Mouse (Mus musculus) liver, adult 2 months (tissue): ENCODE results near the gene Catsperg1.
"Not testable (repeated sequence)": the region's sequence is repeated elsewhere in the genome, so short reads cannot be mapped to it uniquely, and the experiment has no call there.

Experiments used
- CTCF ChIP-seq: fragments of 200-500 bp; IDR thresholded peaks from 2 replicates; pipeline ENCODE4 v1.5.1; 2011; ENCODE audit warnings: low read depth, low read length, control low read depth
- POLR2A ChIP-seq: fragments of 200-500 bp; IDR thresholded peaks from 2 replicates; pipeline ENCODE4 v1.6.1; 2011; ENCODE audit warnings: low read length, control low read depth; ENCODE audit not compliant: insufficient read depth; ENCODE audit errors: extremely low read depth

DNA sequence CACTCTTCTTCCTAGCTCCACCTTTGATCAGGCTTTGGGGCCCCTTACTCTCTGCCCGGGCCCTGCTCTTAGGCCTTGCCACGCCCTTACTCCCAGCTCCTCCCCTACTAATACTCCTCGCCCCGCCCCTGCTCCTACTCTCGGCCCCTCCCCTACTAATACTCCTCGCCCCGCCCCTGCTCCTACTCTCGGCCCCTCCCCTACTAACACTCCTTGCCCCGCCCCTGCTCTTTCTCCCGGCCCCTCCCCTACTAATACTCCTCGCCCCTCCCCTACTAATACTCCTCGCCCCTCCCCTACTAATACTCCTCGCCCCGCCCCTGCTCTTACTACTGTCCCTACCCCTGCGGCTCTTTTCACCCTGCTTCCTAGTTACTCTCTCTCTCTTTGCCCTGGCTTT, 2.8 kb downstream of the Catsperg1 start:
- TF ChIP-seq CTCF, POLR2A: not testable (repeated sequence)
